Mouse (Mus musculus) lung, embryonic 15.5 days (tissue): ENCODE measurements around the gene LTO1. TPM values are rescaled to one million over a fixed set of nuclear protein-coding genes. Genes with fewer than 3 reads are reported as not detected.

Experiments used
- ATAC-seq: fragments of 200-750 bp; cut with Nextera tagmentation; 2 replicates; pipeline ENCODE4 v1.8.0; 2017; ENCODE audit warnings: moderate number of reproducible peaks, borderline replicate concordance; ENCODE audit not compliant: low FRiP score, low TSS enrichment; ENCODE audit errors: extremely low read depth
- H3K27ac ChIP-seq: fragments of 300-500 bp; sonication (generic); 2 replicates; pipeline ENCODE4 v1.5.1; 2015; ENCODE audit warnings: moderate library complexity, mild to moderate bottlenecking, inconsistent platforms
- H3K27me3 ChIP-seq: fragments of 300-500 bp; sonication (generic); 2 replicates; pipeline ENCODE4 v1.6.1; 2015; ENCODE audit warnings: inconsistent platforms
- H3K36me3 ChIP-seq: fragments of 300-500 bp; sonication (generic); 2 replicates; pipeline ENCODE4 v1.6.1; 2015; ENCODE audit warnings: inconsistent platforms
- H3K4me1 ChIP-seq: fragments of 300-500 bp; sonication (generic); 2 replicates; pipeline ENCODE4 v1.6.1; 2015; ENCODE audit warnings: inconsistent platforms
- H3K4me2 ChIP-seq: fragments of 300-500 bp; sonication (generic); 2 replicates; pipeline ENCODE4 v1.6.1; 2015; ENCODE audit warnings: inconsistent platforms, mild to moderate bottlenecking, moderate library complexity
- H3K4me3 ChIP-seq: fragments of 300-500 bp; sonication (generic); 2 replicates; pipeline ENCODE4 v1.5.1; 2015; ENCODE audit warnings: mild to moderate bottlenecking, inconsistent platforms
- H3K9ac ChIP-seq: fragments of 300-500 bp; sonication (generic); 2 replicates; pipeline ENCODE4 v1.6.1; 2015; ENCODE audit warnings: inconsistent platforms
- H3K9me3 ChIP-seq: fragments of 300-500 bp; sonication (generic); 2 replicates; pipeline ENCODE4 v1.6.1; 2016; ENCODE audit warnings: inconsistent platforms
- WGBS: fragments of 180-500 bp; shearing (Covaris S2); methylation state at CpG from one replicate; pipeline ENCODE4 v1.1.7; 2015; 5-methylcytosine and 5-hydroxymethylcytosine counted together
- polyA plus RNA-seq: library from polyadenylated mRNA; unstranded; fragments of >200 nt; fragmentation: Nextera tagmentation; extraction: Ambion mirVana; gene quantifications from 2 replicates; pipeline ENCODE4 v1.2.1, GENCODE M21; 2015

LTO1 gene
- polyA plus RNA-seq, 1 experiment from 2014 or later: 27.9 TPM

GRCm38 (mm10) chr7:144934901-144935300, 20.0 kb downstream of the LTO1 start:
- Histone ChIP-seq H3K36me3 (peaks cover 52% of the 10 kb centered on the region), H3K4me1 (peaks cover 31% of the 10 kb centered on the region), H3K4me2 (no peak overlapping the region), H3K27ac (no peak overlapping the region), H3K9me3 (no peaks in the 10 kb centered on the region), H3K27me3 (peaks cover 18% of the 10 kb centered on the region), H3K9ac (no peak overlapping the region), H3K4me3 (no peak overlapping the region)
- WGBS: 63% methylated on average over 5 of the region's 5 CpGs
- ATAC-seq: no peak

DNA sequence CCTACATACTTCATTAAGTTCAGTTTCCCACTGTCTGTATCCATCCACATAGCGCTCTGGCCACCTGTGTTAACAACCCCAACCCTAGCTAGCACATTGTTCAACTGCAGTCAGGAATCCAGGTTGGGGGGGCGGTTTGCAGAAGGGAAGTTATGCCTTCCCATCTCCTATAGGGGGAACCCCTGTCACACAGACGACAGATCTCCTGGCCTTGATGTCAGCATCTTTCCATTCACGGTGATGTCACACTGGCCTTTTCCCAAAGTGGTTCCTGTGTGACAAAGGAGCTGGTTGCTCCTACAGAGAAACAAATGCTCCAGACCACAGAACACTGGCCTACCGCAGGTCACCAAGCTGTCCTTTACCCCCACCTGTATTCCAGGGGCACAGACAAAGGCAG, 20.7 kb downstream of the LTO1 start:
- Histone ChIP-seq H3K36me3 (peaks cover 46% of the 10 kb centered on the region), H3K4me3 (no peak overlapping the region), H3K9me3 (no peaks in the 10 kb centered on the region), H3K9ac (no peak overlapping the region), H3K27me3 (peaks cover 18% of the 10 kb centered on the region), H3K27ac (no peak overlapping the region), H3K4me2 (no peak overlapping the region), H3K4me1 (peaks cover 38% of the 10 kb centered on the region)
- no peak for ATAC-seq
- 47% methylated on average over 5 of the region's 5 CpGs for WGBS

DNA sequence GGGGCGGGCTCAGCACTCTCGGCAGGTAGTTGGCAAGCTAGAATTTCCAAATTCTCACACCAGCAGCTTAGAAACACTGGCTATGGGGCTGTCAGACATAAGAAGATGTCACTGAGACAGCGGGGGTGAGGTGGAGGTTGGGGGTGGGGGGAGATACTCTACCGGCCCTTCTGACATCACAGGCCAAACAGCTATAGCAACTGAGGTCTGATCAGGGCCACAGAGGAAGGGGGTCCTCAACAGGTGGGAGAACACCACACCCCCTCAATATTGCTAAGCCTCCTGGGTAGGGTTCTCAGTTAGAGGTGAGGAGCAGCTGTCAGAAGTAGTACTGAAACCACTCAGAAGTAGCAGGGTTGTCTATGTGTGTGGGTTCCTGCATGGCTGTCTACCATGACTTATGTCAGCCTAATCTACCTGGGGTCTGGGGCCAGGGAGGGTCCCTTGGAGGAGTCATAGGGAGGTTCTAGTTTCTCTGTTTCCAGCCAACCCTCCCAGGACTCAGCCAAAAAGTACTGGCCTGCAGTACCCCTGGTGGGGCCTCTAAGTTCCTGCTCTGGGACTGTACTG, 21.5 kb downstream of the LTO1 start:
- peaks cover 18% of the 10 kb centered on the region for H3K27me3 ChIP-seq
- no peak overlapping the region for H3K4me3 ChIP-seq
- peaks cover 46% of the 10 kb centered on the region for H3K4me1 ChIP-seq
- H3K9ac ChIP-seq: no peak overlapping the region
- H3K27ac ChIP-seq: no peak overlapping the region
- peaks cover 46% of the 10 kb centered on the region for H3K36me3 ChIP-seq
- H3K9me3 ChIP-seq: no peaks in the 10 kb centered on the region
- 77% methylated on average over 4 of the region's 4 CpGs for WGBS
- no peak overlapping the region for H3K4me2 ChIP-seq
- ATAC-seq: no peak

- H3K4me3 ChIP-seq: peak overlapping the region; percentile 61
- H3K27me3 ChIP-seq: peaks cover 18% of the 10 kb centered on the region
- 1% methylated on average over 20 of the region's 20 CpGs for WGBS
- H3K27ac ChIP-seq: peak overlapping the region; percentile 98
- H3K36me3 ChIP-seq: peaks cover 44% of the 10 kb centered on the region
- ATAC-seq: 0 out of 2 replicates have a peak, but pooled peaks have one; percentile 11
- H3K9me3 ChIP-seq: no peaks in the 10 kb centered on the region
- peaks cover 55% of the 10 kb centered on the region for H3K4me1 ChIP-seq
- H3K4me2 ChIP-seq: peak overlapping the region; percentile 92
- peak overlapping the region; percentile 80 for H3K9ac ChIP-seq
These were observed 22.6 kb downstream of the LTO1 start for GRCm38 (mm10) chr7:144937490-144937889.

GRCm38 (mm10) chr7:144937899-144938517, 23.1 kb downstream of the LTO1 start:
- peaks cover 18% of the 10 kb centered on the region for H3K27me3 ChIP-seq
- peaks cover 39% of the 10 kb centered on the region for H3K36me3 ChIP-seq
- ATAC-seq: no peak
- peaks cover 60% of the 10 kb centered on the region for H3K4me1 ChIP-seq
- no peaks in the 10 kb centered on the region for H3K9me3 ChIP-seq
- peak overlapping the region; percentile 98 for H3K27ac ChIP-seq
- H3K4me3 ChIP-seq: peak overlapping the region; percentile 61
- WGBS: under 1% methylated on average over 39 of the region's 39 CpGs
- H3K9ac ChIP-seq: peak overlapping the region; percentile 80
- peak overlapping the region; percentile 92 for H3K4me2 ChIP-seq

GRCm38 (mm10) chr7:144938661-144939343, 23.9 kb downstream of the LTO1 start:
- H3K4me1 ChIP-seq: peaks cover 65% of the 10 kb centered on the region
- H3K4me2 ChIP-seq: peak overlapping the region; percentile 92
- peak overlapping the region; percentile 61 for H3K4me3 ChIP-seq
- H3K27ac ChIP-seq: peak overlapping the region; percentile 98
- H3K27me3 ChIP-seq: peaks cover 18% of the 10 kb centered on the region
- no peak for ATAC-seq
- H3K9me3 ChIP-seq: no peaks in the 10 kb centered on the region
- under 1% methylated on average over 32 of the region's 32 CpGs for WGBS
- H3K36me3 ChIP-seq: peaks cover 31% of the 10 kb centered on the region
- peak overlapping the region; percentile 80 for H3K9ac ChIP-seq

DNA sequence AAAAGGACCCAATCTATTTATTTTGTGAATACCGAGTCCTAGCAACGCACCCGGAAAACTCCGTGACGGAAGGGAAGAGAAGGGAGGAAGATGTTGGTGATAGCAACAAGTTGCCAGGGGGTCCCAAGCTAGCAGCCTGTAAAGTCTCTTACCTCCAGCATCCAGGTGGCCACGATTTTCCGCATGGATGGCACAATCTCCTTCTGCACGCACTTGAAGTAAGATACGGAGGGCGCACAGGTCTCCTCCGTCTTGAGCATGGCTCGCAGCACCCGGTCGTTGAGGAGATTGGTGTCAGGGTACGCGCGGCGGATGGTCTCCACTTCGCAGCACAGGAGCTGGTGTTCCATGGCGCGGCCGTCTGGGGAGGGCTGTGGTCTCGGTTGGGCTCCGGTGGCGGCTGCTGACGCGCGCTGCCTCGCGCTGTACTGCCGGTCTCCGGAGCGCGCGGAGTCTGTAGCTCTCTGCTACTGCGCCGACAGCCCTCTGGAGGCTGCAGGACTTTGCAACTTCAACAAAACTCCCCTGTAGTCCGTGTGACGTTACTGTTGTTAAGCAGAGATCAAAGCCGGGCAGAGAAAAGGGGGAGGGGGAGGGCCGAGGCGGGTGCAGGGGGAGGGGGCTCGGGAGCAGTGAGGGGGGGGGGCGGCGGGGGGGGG, 24.6 kb downstream of the LTO1 start, which contains the start of gene Ccnd1:
TSS of gene Ccnd1 (minus strand) at position 582 of the 659 bp plus-strand sequence.
- ATAC-seq: peak; percentile 43
- Histone ChIP-seq H3K9me3 (no peaks in the 10 kb centered on the region), H3K4me2 (peak within 1 kb of the TSS; percentile 92), H3K36me3 (peaks cover 24% of the 10 kb centered on the region), H3K4me1 (peaks cover 65% of the 10 kb centered on the region), H3K27ac (peak within 1 kb of the TSS; percentile 98), H3K4me3 (peak within 1 kb of the TSS; percentile 61), H3K27me3 (peaks cover 18% of the 10 kb centered on the region), H3K9ac (peak within 1 kb of the TSS; percentile 80)
- WGBS: 1% methylated on average over 39 of the region's 45 CpGs

DNA sequence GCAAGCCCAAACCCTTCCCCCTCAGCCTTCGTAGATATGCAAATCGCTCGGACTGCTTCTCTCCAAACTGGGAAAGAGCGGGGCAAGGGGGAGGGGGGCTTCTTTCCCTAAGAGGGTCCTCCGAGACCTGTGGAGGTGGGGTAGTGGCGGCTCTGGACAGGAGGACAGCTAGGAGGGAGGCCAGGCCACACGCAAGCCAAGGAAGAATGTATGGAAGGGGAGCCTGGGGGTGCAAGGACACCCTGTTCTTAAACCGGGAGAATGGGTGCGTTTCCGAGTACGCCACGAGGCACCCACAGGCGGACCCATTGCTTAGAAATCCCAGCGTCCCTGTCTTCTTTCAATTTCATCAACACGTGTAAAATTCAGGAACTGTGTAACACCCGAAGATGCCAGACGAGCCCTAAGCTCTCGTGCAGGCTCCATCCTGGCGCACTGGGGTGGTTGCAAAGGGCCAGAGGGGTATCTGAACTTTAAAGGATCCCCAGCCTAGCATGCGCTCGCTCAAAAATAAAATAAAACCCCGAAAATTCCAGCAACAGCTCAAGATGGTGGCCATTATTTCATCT, 25.2 kb downstream of the LTO1 start:
- H3K27ac ChIP-seq: peak overlapping the region; percentile 98
- peak overlapping the region; percentile 80 for H3K9ac ChIP-seq
- WGBS: 1% methylated on average over 22 of the region's 22 CpGs

GRCm38 (mm10) chr7:144940585-144940984, 25.7 kb downstream of the LTO1 start:
- peak overlapping the region; percentile 80 for H3K9ac ChIP-seq
- peak overlapping the region; percentile 98 for H3K27ac ChIP-seq
- ATAC-seq: no peak

More for the DNA sequence above, 25.2 kb downstream of the LTO1 start:
- ATAC-seq: no peak
- Histone ChIP-seq H3K36me3 (peaks cover 18% of the 10 kb centered on the region), H3K4me1 (peaks cover 65% of the 10 kb centered on the region), H3K9me3 (no peaks in the 10 kb centered on the region), H3K27me3 (peaks cover 18% of the 10 kb centered on the region), H3K4me2 (peak overlapping the region; percentile 92), H3K4me3 (peak overlapping the region; percentile 61)

GRCm38 (mm10) chr7:144941242-144941831, 26.4 kb downstream of the LTO1 start:
- Histone ChIP-seq H3K9me3 (no peaks in the 10 kb centered on the region), H3K27me3 (peaks cover 18% of the 10 kb centered on the region), H3K4me2 (peak overlapping the region; percentile 92), H3K27ac (peak overlapping the region; percentile 98), H3K4me1 (peaks cover 58% of the 10 kb centered on the region), H3K9ac (peak overlapping the region; percentile 71), H3K4me3 (peak overlapping the region; percentile 61), H3K36me3 (0 out of 2 replicates have a peak, but pooled peaks cover 7% of the 10 kb centered on the region)
- WGBS: under 1% methylated on average over 39 of the region's 39 CpGs
- ATAC-seq: peak; percentile 85

More at GRCm38 (mm10) chr7:144940585-144940984, 25.7 kb downstream of the LTO1 start:
- Histone ChIP-seq H3K27me3 (peaks cover 18% of the 10 kb centered on the region), H3K36me3 (peaks cover 14% of the 10 kb centered on the region), H3K9me3 (no peaks in the 10 kb centered on the region), H3K4me1 (peaks cover 65% of the 10 kb centered on the region), H3K4me3 (peak overlapping the region; percentile 61), H3K4me2 (peak overlapping the region; percentile 92)
- under 1% methylated on average over 11 of the region's 11 CpGs for WGBS
